Mouse (Mus musculus) olfactory bulb, adult 2 months (tissue): Measurements from ENCODE around the gene 2310039H08Rik.

Experiments
- CTCF ChIP-seq: fragments of 200-500 bp; IDR thresholded peaks from 2 replicates; pipeline ENCODE4 v1.5.1; 2012; ENCODE audit warnings: low read depth, mild to moderate bottlenecking, low read length, moderate library complexity; ENCODE audit not compliant: insufficient read depth
- POLR2A ChIP-seq: fragments of 200-500 bp; IDR thresholded peaks from 2 replicates; pipeline ENCODE4 v1.6.1; 2012; ENCODE audit warnings: mild to moderate bottlenecking, low read depth, low read length, moderate library complexity; ENCODE audit not compliant: insufficient read depth

GRCm38 (mm10) chr17:46772038-46772403 is 414 bp upstream of the 2310039H08Rik start:
- TF ChIP-seq POLR2A = no peak
- no peak for TF ChIP-seq CTCF
